Mouse (Mus musculus): ENCODE results near the gene Bmp8a. TPM values are rescaled to one million over a fixed set of nuclear protein-coding genes. Genes with fewer than 3 reads are reported as not detected.
A peak's percentile ranks its signal among the peaks of the same experiment; 100 is the strongest.
"Not testable (repeated sequence)": the region's sequence is repeated elsewhere in the genome, so short reads cannot be mapped to it uniquely, and the experiment has no call there.

Bmp8a gene
- polyA plus RNA-seq, 1 experiment from 2014 or later = 0.15 TPM

DNA sequence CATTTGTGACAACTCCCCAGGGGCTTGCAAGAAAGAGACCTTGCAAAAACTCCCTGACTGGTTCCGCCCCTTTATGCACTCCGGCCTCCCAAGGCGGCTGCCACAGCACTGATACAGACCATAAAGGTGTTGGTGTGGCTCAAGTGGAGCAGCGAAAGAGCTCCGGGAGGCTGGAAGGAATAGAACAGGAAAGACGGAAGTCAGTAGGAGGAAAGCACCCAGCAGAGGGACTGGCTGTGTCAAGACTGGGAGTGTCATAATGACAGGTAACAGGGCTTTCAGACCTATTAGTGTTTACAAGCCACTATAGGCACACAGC lies 378 bp upstream of the Bmp8a start:
- H3K36me3 ChIP-seq = peaks cover 4% of the 10 kb centered on the region; the same call in 1 of the 2 replicates
- no peak for DNase-seq (ENCODE audit: low spot score)
- no peaks in the 10 kb centered on the region for H3K9me3 ChIP-seq
- H3K27ac ChIP-seq = peak overlapping the region; percentile 29; the same call in 1 of the 2 replicates
- H3K4me3 ChIP-seq = peak overlapping the region; percentile 67
- 2% methylated on average over 6 of the region's 6 CpGs for WGBS
- peaks cover 62% of the 10 kb centered on the region for H3K27me3 ChIP-seq (ENCODE audit: insufficient read depth, poor library complexity, severe bottlenecking)
- peaks cover 20% of the 10 kb centered on the region for H3K4me1 ChIP-seq

DNA sequence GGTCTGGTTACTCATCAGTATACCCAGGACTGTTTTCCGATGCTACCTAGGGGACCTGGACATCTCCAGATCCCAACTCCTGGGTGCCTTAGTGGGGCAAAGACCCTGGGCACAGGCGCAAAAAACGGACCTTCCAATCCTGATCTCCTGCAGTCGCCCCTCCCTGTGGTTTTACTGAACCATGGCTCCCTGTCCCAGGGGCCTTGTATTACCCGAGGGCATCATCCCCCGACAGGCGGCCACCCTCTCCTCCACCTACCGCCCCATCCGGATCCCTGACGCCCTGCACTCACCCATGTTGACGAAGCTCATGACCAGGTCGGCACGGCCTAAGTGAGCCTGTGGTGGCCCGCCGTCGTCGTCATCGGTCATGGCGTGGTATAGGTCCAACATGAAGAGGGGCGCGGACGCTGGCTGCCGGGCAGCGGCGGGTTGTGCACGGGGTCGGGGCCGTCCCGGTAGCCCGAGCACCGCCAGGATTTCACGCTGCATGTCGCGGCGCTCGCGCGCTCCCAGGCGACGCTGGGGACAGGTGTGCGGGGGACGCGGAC lies 886 bp downstream of the Bmp8a start:
- 3% methylated on average over 43 of the region's 43 CpGs for WGBS
- no peak for DNase-seq (ENCODE audit: low spot score)
- Histone ChIP-seq H3K9me3 (no peaks in the 10 kb centered on the region), H3K27me3 (ENCODE audit: insufficient read depth, poor library complexity, severe bottlenecking) (peaks cover 66% of the 10 kb centered on the region), H3K4me3 (peak overlapping the region; percentile 67), H3K4me1 (peaks cover 20% of the 10 kb centered on the region), H3K36me3 (no peaks in the 10 kb centered on the region), H3K27ac (no peak overlapping the region)

DNA sequence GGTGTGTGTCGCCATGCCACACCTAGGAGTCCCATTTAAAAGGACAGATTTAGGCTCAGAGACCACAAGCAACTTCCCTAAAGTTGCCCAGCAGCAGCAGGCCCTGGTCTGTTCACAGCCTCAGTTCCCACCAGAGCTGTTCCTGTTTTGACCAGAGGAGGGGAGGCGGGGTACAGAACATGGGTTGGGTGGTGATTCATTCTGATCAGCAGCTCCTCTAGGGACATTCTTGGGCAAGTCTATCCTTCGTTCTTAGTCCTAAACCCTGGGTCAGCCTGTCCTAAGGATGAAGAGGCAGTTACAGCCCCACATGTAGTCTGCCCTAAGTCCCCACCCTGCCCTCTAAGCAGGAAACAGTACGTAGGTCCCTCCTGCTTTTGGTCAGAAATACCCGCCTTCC lies 2.8 kb downstream of the Bmp8a start:
- no peak for DNase-seq (ENCODE audit: low spot score)
- H3K9me3 ChIP-seq = no peaks in the 10 kb centered on the region
- H3K4me3 ChIP-seq = no peak overlapping the region
- WGBS = 62% methylated on average over 5 of the region's 5 CpGs
- H3K36me3 ChIP-seq = no peaks in the 10 kb centered on the region
- H3K27ac ChIP-seq = no peak overlapping the region
- peaks cover 66% of the 10 kb centered on the region for H3K27me3 ChIP-seq (ENCODE audit: insufficient read depth, poor library complexity, severe bottlenecking)
- H3K4me1 ChIP-seq = peaks cover 20% of the 10 kb centered on the region

GRCm38 (mm10) chr4:123337693-123338092 lies 5.4 kb downstream of the Bmp8a start:
- Histone ChIP-seq H3K27me3 (ENCODE audit: insufficient read depth, poor library complexity, severe bottlenecking) (peaks cover 46% of the 10 kb centered on the region), H3K27ac (no peak overlapping the region), H3K9me3 (no peaks in the 10 kb centered on the region), H3K4me1 (peaks cover 8% of the 10 kb centered on the region; the same call in 1 of the 2 replicates), H3K36me3 (no peaks in the 10 kb centered on the region), H3K4me3 (no peak overlapping the region)
- DNase-seq (ENCODE audit: low spot score) = no peak
- 77% methylated on average over 4 of the region's 4 CpGs for WGBS

GRCm38 (mm10) chr4:123335796-123336585 lies 7.1 kb downstream of the Bmp8a start:
- Histone ChIP-seq H3K27ac (no peak overlapping the region), H3K4me3 (no peak overlapping the region), H3K9me3 (no peaks in the 10 kb centered on the region), H3K36me3 (no peaks in the 10 kb centered on the region), H3K4me1 (no peaks in the 10 kb centered on the region), H3K27me3 (ENCODE audit: insufficient read depth, poor library complexity, severe bottlenecking) (peaks cover 29% of the 10 kb centered on the region)
- DNase-seq (ENCODE audit: low spot score) = no peak
- WGBS = 63% methylated on average over 14 of the region's 14 CpGs

GRCm38 (mm10) chr4:123335244-123335643 lies 7.8 kb downstream of the Bmp8a start:
- WGBS = 77% methylated on average over 10 of the region's 10 CpGs
- not testable (repeated sequence) for H3K9me3 ChIP-seq; H3K4me3 ChIP-seq; H3K36me3 ChIP-seq; DNase-seq (ENCODE audit: low spot score); H3K4me1 ChIP-seq; H3K27ac ChIP-seq
- peaks cover 22% of the 10 kb centered on the region for H3K27me3 ChIP-seq (ENCODE audit: insufficient read depth, poor library complexity, severe bottlenecking)

GRCm38 (mm10) chr4:123334177-123334576 lies 8.9 kb downstream of the Bmp8a start:
- DNase-seq (ENCODE audit: low spot score) = no peak
- 66% methylated on average over 3 of the region's 3 CpGs for WGBS
- Histone ChIP-seq H3K9me3 (no peaks in the 10 kb centered on the region), H3K4me3 (no peak overlapping the region), H3K27me3 (ENCODE audit: insufficient read depth, poor library complexity, severe bottlenecking) (peaks cover 11% of the 10 kb centered on the region), H3K36me3 (no peaks in the 10 kb centered on the region), H3K4me1 (no peaks in the 10 kb centered on the region), H3K27ac (no peak overlapping the region)

GRCm38 (mm10) chr4:123333151-123333550 lies 9.9 kb downstream of the Bmp8a start:
- 92% methylated on average over 4 of the region's 4 CpGs for WGBS
- H3K4me1 ChIP-seq = no peaks in the 10 kb centered on the region
- DNase-seq (ENCODE audit: low spot score) = no peak
- H3K9me3 ChIP-seq = no peaks in the 10 kb centered on the region
- H3K27ac ChIP-seq = no peak overlapping the region
- H3K27me3 ChIP-seq (ENCODE audit: insufficient read depth, poor library complexity, severe bottlenecking) = peaks cover 1% of the 10 kb centered on the region
- H3K36me3 ChIP-seq = no peaks in the 10 kb centered on the region
- H3K4me3 ChIP-seq = no peak overlapping the region

DNA sequence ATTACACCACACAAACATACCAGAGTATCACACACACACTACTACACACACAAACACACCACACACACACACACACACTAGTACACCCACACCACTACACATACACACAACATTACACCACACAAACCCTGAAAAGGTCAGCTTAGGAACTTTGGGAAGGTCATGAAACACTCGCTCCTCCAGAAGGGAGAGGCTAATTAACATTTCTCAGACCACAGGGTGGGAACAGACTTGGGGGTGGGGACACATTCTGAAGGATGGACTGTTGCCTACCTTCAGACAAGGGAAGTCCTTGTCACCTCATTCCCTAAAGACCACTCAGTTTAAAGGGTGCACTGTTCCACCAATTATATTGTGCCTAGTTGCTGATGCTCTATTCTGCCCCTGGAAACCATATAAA lies 11.1 kb downstream of the Bmp8a start:
- not testable (repeated sequence) for H3K4me3 ChIP-seq; H3K27ac ChIP-seq; H3K4me1 ChIP-seq; H3K27me3 ChIP-seq (ENCODE audit: insufficient read depth, poor library complexity, severe bottlenecking); H3K9me3 ChIP-seq; DNase-seq (ENCODE audit: low spot score); H3K36me3 ChIP-seq
- 88% methylated on average over 1 of the region's 1 CpGs for WGBS

- no peaks in the 10 kb centered on the region for H3K9me3 ChIP-seq
- no peak overlapping the region for H3K27ac ChIP-seq
- WGBS = 58% methylated on average over 5 of the region's 5 CpGs
- no peaks in the 10 kb centered on the region for H3K36me3 ChIP-seq
- H3K4me3 ChIP-seq = no peak overlapping the region
- H3K4me1 ChIP-seq = no peaks in the 10 kb centered on the region
- DNase-seq (ENCODE audit: low spot score) = no peak
- peaks cover 3% of the 10 kb centered on the region; the same call in 1 of the 2 replicates for H3K27me3 ChIP-seq (ENCODE audit: insufficient read depth, poor library complexity, severe bottlenecking)
Measured at GRCm38 (mm10) chr4:123331326-123331725, 11.7 kb downstream of the Bmp8a start.

- WGBS = 59% methylated on average over 6 of the region's 6 CpGs
- Histone ChIP-seq H3K36me3 (no peaks in the 10 kb centered on the region), H3K4me3 (no peak overlapping the region), H3K27ac (no peak overlapping the region), H3K9me3 (no peaks in the 10 kb centered on the region), H3K27me3 (ENCODE audit: insufficient read depth, poor library complexity, severe bottlenecking) (peaks cover 17% of the 10 kb centered on the region), H3K4me1 (no peaks in the 10 kb centered on the region)
- no peak for DNase-seq (ENCODE audit: low spot score)
Measured at GRCm38 (mm10) chr4:123328946-123329345, 14.1 kb downstream of the Bmp8a start.

DNA sequence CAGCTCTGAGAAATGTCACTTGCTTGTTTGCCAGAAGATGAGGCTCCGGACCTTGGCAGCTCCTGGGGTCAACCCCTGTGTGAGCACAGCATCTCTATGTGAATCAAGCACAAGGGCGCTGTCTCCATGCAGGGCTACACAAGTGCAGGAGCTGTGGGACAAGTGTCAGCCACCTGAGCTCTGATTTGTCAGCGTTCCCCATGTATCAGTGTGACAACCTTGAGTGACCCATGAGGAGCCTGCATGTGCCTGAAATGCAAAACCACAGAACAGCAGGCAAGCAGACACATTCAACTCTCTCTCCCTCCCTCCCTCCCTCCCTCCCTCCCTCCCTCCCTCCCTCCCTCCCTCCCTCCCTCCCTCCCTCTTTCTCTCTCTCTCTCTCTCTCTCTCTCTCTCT lies 15.4 kb downstream of the Bmp8a start:
- no peaks in the 10 kb centered on the region for H3K9me3 ChIP-seq
- WGBS = 43% methylated on average over 3 of the region's 3 CpGs
- no peak overlapping the region for H3K27ac ChIP-seq
- peaks cover 7% of the 10 kb centered on the region; the same call in 1 of the 2 replicates for H3K4me1 ChIP-seq
- H3K27me3 ChIP-seq (ENCODE audit: insufficient read depth, poor library complexity, severe bottlenecking) = peaks cover 29% of the 10 kb centered on the region
- no peak overlapping the region for H3K4me3 ChIP-seq
- H3K36me3 ChIP-seq = no peaks in the 10 kb centered on the region
- DNase-seq (ENCODE audit: low spot score) = no peak

DNA sequence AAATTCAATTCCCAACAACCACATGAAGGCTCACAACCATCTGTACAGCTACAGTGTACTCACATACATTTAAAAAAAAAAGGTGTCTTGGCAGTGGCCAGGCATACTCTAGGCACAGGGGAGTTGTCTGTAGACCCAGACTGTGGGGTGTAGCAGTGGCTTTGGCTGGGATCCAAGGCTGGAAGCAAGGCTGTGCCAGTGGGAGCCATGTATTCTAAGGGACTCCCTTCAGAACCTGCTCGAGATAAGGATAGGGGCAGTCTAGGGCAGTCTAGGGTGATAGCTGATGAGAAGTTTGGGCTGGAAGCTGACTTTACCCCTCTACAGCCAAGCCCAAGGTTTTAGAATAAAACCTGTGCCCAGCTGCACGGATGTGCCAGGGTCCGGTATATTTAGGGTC lies 17.0 kb downstream of the Bmp8a start:
- Histone ChIP-seq H3K27ac (no peak overlapping the region), H3K9me3 (no peaks in the 10 kb centered on the region), H3K4me3 (no peak overlapping the region), H3K27me3 (ENCODE audit: insufficient read depth, poor library complexity, severe bottlenecking) (peaks cover 42% of the 10 kb centered on the region), H3K36me3 (no peaks in the 10 kb centered on the region), H3K4me1 (peaks cover 7% of the 10 kb centered on the region; the same call in 1 of the 2 replicates)
- no peak for DNase-seq (ENCODE audit: low spot score)
- 72% methylated on average over 3 of the region's 3 CpGs for WGBS

All from heart, embryonic 10.5 days (tissue).